Mouse (Mus musculus): Measurements from ENCODE around the gene Ddc. TPM values are rescaled to one million over a fixed set of nuclear protein-coding genes. Genes with fewer than 3 reads are reported as not detected.

Gene Ddc
- polyA plus RNA-seq (2016; fragmentation: Nextera tagmentation; extraction: Ambion mirVana): 7.3 and 7.7 TPM in 2 replicates

DNA sequence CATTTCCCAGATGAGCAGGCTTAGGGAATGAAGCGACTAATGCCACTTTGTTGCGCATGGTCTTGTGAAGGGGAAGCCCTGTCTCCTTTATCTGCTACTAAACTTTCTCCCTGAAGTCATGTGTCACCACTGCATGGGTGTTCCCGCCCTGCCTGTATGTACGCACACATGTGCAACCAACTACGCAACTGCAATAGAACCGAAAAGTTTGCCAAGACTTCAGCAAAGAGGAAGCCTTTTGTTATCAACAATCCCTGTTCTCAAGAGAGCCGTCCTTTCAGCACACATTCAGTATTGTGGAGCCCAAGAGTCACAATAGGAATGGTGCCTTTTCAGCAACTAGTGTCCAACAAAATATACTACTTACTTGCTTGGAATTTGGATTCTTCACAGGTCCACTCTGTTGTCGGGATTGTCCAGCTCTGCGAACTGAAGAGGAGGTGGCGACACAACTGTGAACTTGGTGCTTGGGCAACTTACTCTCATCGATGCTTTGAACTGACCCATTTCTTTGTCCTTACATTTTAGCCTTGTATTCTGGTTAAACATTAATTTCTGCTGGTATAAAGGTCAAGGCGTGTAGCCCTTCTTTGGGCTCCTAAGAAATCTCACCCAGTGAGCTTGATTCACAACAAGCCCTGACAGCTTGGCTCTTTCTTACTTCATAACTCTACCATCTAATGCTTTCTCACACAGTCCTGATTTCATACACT is at the start of gene Ddc:
Gene Ddc (minus strand): TSS at position 500 of the 713 bp plus-strand sequence.
- no peak for ATAC-seq (ENCODE audit: low FRiP score)
- WGBS: 85% methylated on average over 12 of the region's 12 CpGs
- H3K36me3 ChIP-seq (replicated peaks): no peaks in the 10 kb centered on the region

DNA sequence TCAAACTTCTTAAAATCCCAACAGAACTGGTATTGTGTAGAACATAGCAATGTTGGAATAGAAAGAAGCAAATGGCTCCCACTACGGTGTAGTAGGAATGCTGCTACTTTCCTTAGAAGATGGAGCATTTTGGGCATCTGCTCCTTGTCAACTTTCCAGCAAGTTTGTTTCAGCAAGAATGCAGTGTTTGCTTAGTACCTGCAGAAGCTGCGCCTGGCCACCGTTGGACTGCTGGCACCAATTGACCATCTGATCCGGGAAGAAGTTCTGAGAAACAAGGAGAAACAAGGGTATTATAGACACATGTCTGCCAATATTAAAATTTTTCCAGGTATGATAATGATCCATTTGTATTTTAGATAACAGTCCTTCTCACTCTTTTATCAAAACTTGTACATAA is 47.8 kb upstream of the Ddc start:
- no peak overlapping the region for H3K9ac ChIP-seq
- H3K4me2 ChIP-seq: no peak overlapping the region
- H3K4me3 ChIP-seq (replicated peaks): no peak overlapping the region
- peaks cover 31% of the 10 kb centered on the region for H3K4me1 ChIP-seq
- H3K36me3 ChIP-seq (replicated peaks): peaks cover 28% of the 10 kb centered on the region
- 95% methylated on average over 4 of the region's 4 CpGs for WGBS
- no peaks in the 10 kb centered on the region for H3K9me3 ChIP-seq
- peaks cover 6% of the 10 kb centered on the region for H3K27me3 ChIP-seq
- no peak for ATAC-seq (ENCODE audit: low FRiP score)
- H3K27ac ChIP-seq: no peak overlapping the region

More for the DNA sequence above, at the start of gene Ddc:
- no peaks in the 10 kb centered on the region for H3K27me3 ChIP-seq
- no peaks in the 10 kb centered on the region for H3K4me1 ChIP-seq
- H3K4me3 ChIP-seq (replicated peaks): no peak within 1 kb of the TSS
- H3K4me2 ChIP-seq: no peak within 1 kb of the TSS
- no peak within 1 kb of the TSS for H3K27ac ChIP-seq
- H3K9ac ChIP-seq: no peak within 1 kb of the TSS
- no peaks in the 10 kb centered on the region for H3K9me3 ChIP-seq

DNA sequence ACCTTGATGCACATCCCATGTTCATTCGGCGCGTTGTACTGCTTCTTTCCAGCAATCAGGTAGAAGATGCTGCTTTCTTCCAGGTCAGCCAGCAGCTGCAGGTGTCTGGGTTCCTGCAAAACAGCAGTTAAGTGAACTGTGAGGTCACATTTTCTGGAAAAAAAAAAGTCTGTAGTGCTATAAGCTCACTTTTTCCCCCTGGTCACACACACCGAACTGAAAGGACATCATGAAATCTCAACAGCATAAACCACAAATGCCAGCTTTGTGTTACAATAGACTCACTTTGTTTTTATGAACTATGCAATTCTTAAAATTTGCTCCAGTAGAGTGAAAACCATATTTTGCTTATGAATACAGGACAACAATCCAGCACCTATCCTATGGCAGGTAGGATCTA is 46.9 kb upstream of the Ddc start:
- Histone ChIP-seq H3K4me1 (peaks cover 31% of the 10 kb centered on the region), H3K4me2 (no peak overlapping the region), H3K27me3 (peaks cover 6% of the 10 kb centered on the region), H3K9ac (no peak overlapping the region), H3K36me3 (replicated peaks) (peaks cover 27% of the 10 kb centered on the region), H3K27ac (no peak overlapping the region), H3K4me3 (replicated peaks) (no peak overlapping the region), H3K9me3 (no peaks in the 10 kb centered on the region)
- WGBS: 97% methylated on average over 4 of the region's 4 CpGs
- ATAC-seq (ENCODE audit: low FRiP score): no peak

DNA sequence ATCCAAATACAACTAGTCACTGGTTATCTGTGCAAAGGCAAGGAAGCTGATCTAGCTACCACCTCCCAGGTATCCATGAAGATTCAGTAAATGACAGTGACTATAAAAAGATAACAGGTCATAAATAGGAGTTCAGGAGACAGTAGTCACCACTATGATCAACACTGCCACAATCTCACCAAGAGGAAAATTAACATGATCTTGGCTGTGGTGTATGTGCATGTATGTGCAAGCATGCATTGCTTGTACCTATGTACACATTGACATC is 46.1 kb upstream of the Ddc start:
- Histone ChIP-seq H3K36me3 (replicated peaks) (peaks cover 27% of the 10 kb centered on the region), H3K9ac (no peak overlapping the region), H3K4me3 (replicated peaks) (no peak overlapping the region), H3K4me2 (no peak overlapping the region), H3K27ac (no peak overlapping the region), H3K4me1 (peaks cover 28% of the 10 kb centered on the region), H3K9me3 (no peaks in the 10 kb centered on the region), H3K27me3 (peaks cover 6% of the 10 kb centered on the region)
- ATAC-seq (ENCODE audit: low FRiP score): no peak

GRCm38 (mm10) chr11:11943240-11944081 is 45.5 kb upstream of the Ddc start:
- no peak overlapping the region for H3K4me2 ChIP-seq
- 79% methylated on average over 13 of the region's 13 CpGs for WGBS
- H3K4me1 ChIP-seq: peaks cover 24% of the 10 kb centered on the region
- peaks cover 6% of the 10 kb centered on the region for H3K27me3 ChIP-seq
- no peaks in the 10 kb centered on the region for H3K9me3 ChIP-seq
- no peak overlapping the region for H3K27ac ChIP-seq
- H3K9ac ChIP-seq: no peak overlapping the region
- ATAC-seq (ENCODE audit: low FRiP score): no peak
- H3K4me3 ChIP-seq (replicated peaks): no peak overlapping the region
- H3K36me3 ChIP-seq (replicated peaks): peaks cover 27% of the 10 kb centered on the region

GRCm38 (mm10) chr11:11942320-11943217 is 44.6 kb upstream of the Ddc start:
- peak overlapping the region; percentile 27; the same call in 1 of the 2 replicates for H3K27ac ChIP-seq
- WGBS: 34% methylated on average over 6 of the region's 6 CpGs
- peaks cover 15% of the 10 kb centered on the region for H3K27me3 ChIP-seq
- H3K9me3 ChIP-seq: no peaks in the 10 kb centered on the region
- no peak overlapping the region for H3K4me2 ChIP-seq
- H3K9ac ChIP-seq: no peak overlapping the region
- H3K36me3 ChIP-seq (replicated peaks): peaks cover 36% of the 10 kb centered on the region
- ATAC-seq (ENCODE audit: low FRiP score): 0 out of 2 replicates have a peak, but pooled peaks have one; percentile 45
- H3K4me3 ChIP-seq (replicated peaks): no peak overlapping the region
- H3K4me1 ChIP-seq: peaks cover 20% of the 10 kb centered on the region

GRCm38 (mm10) chr11:11940833-11941681 is 43.1 kb upstream of the Ddc start:
- H3K27me3 ChIP-seq: peaks cover 22% of the 10 kb centered on the region
- no peak overlapping the region for H3K4me2 ChIP-seq
- ATAC-seq (ENCODE audit: low FRiP score): peak; percentile 68
- peaks cover 44% of the 10 kb centered on the region for H3K36me3 ChIP-seq (replicated peaks)
- H3K4me3 ChIP-seq (replicated peaks): no peak overlapping the region
- peaks cover 20% of the 10 kb centered on the region for H3K4me1 ChIP-seq
- H3K9me3 ChIP-seq: no peaks in the 10 kb centered on the region
- 20% methylated on average over 5 of the region's 5 CpGs for WGBS
- H3K9ac ChIP-seq: no peak overlapping the region
- no peak overlapping the region for H3K27ac ChIP-seq

DNA sequence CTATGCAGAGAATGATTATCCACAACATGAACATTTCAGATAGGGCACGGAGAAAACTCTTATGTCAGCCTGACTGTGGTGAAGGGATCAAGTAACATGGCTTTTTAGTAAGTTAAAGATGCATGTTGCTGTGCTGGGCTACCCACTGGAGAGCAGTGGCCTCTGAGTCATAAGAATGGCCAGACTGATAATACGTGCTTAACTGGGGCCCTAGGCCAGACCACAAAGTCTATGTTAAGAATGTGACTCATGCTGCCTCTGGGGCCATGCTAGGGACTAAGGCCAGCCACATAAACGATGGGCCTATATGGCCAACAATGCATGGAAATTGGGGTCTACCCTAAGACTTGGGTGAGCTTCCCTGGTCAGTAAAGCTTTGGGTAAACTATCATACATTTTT is 41.7 kb upstream of the Ddc start:
- Histone ChIP-seq H3K4me1 (peaks cover 20% of the 10 kb centered on the region), H3K27ac (no peak overlapping the region), H3K36me3 (replicated peaks) (peaks cover 50% of the 10 kb centered on the region), H3K4me3 (replicated peaks) (no peak overlapping the region), H3K9me3 (no peaks in the 10 kb centered on the region), H3K4me2 (no peak overlapping the region), H3K27me3 (peaks cover 22% of the 10 kb centered on the region), H3K9ac (no peak overlapping the region)
- ATAC-seq (ENCODE audit: low FRiP score): no peak
- 74% methylated on average over 3 of the region's 3 CpGs for WGBS

DNA sequence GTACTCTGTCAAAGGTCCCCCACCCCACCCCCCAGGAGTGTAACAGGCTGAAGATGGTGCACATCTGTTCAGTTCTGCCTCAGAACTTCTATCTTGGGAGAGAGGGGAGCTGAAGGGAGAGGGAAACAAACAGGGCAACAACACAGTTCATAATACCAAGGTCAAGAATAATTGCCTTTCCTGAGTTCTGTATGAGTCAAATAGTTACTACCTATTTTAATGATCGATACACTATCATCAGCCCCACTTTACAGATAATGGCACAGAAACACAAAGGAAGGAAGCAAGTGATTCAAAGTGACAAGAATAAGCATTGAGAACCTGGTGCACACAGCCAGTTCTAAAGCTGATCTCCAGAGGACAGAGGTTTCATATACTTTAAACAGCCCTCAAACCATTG is 40.6 kb upstream of the Ddc start:
- no peaks in the 10 kb centered on the region for H3K9me3 ChIP-seq
- no peak overlapping the region for H3K27ac ChIP-seq
- H3K4me3 ChIP-seq (replicated peaks): no peak overlapping the region
- WGBS: 94% methylated on average over 1 of the region's 1 CpGs
- H3K36me3 ChIP-seq (replicated peaks): peaks cover 50% of the 10 kb centered on the region
- H3K4me2 ChIP-seq: no peak overlapping the region
- H3K27me3 ChIP-seq: peaks cover 16% of the 10 kb centered on the region
- H3K9ac ChIP-seq: no peak overlapping the region
- ATAC-seq (ENCODE audit: low FRiP score): no peak
- H3K4me1 ChIP-seq: peaks cover 20% of the 10 kb centered on the region

DNA sequence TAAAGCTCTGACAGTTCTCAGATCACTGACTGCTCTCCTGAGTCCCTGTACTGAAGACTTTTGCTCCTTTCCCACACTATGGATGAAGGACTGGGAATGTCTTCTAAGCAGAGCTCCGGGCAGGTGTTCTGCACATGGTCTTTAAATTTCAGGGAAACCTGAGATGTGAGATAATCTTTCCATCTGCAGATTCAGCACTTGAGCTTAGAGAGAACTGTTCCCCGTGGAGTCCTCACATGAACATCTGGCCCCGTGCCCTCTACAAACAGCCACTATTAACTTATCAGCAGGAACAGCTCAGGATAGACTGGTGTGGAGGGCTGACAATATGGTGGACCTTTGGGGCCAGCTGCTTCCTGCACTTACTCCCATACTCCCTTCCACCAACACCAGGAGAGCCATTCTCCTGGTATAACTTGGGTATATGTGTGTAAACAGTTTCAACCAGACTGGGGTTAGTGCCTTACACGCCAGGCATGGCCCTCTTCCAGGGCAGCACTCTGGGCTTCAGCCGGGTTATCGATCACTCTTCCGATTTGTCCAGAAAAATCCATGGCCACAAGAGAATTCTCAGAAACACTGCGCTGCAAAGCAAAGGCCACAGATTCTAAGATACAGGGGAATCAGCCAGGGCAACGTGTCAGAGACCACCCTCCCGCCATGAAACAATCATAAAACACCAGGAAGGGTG is 39.5 kb upstream of the Ddc start:
- Histone ChIP-seq H3K4me2 (no peak overlapping the region), H3K36me3 (replicated peaks) (peaks cover 53% of the 10 kb centered on the region), H3K27ac (no peak overlapping the region), H3K4me1 (peaks cover 14% of the 10 kb centered on the region), H3K27me3 (peaks cover 16% of the 10 kb centered on the region), H3K9ac (no peak overlapping the region), H3K9me3 (no peaks in the 10 kb centered on the region), H3K4me3 (replicated peaks) (no peak overlapping the region)
- ATAC-seq (ENCODE audit: low FRiP score): no peak
- WGBS: 91% methylated on average over 10 of the region's 10 CpGs

DNA sequence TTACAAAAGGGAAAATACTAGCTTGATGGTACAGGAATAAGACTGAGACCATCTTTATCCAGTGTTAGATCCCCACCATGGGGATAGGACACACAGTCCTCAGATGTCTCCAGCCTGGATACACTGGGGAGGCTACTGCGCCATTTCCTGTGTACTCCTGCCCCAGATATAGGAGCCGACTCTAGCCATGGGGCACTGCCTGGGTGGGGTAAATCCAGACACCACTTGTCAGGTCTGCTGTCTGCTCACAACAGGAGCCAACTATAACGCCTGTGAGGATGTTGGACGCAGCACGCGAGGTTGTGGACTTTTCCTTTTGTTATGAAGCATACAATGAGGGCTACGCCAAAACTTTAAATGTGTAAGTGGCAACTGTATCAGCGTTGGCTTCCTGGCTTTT is 36.9 kb upstream of the Ddc start:
- Histone ChIP-seq H3K4me3 (replicated peaks) (no peak overlapping the region), H3K9me3 (no peaks in the 10 kb centered on the region), H3K4me1 (no peaks in the 10 kb centered on the region), H3K27ac (no peak overlapping the region), H3K36me3 (replicated peaks) (peaks cover 75% of the 10 kb centered on the region), H3K27me3 (peaks cover 16% of the 10 kb centered on the region), H3K4me2 (no peak overlapping the region), H3K9ac (no peak overlapping the region)
- WGBS: 90% methylated on average over 8 of the region's 8 CpGs
- ATAC-seq (ENCODE audit: low FRiP score): no peak
